Mouse (Mus musculus) embryonic facial prominence, embryonic 10.5 days (tissue): Measurements from ENCODE around the gene Rad21l. TPM values are rescaled to one million over a fixed set of nuclear protein-coding genes. Genes with fewer than 3 reads are reported as not detected.

Experiments
- DNase-seq: peaks from one replicate; pipeline ENCODE4 v3.0.0-alpha.2; 2017; ENCODE audit warnings: low spot score
- H3K27ac ChIP-seq: fragments of 300-500 bp; sonication (generic); replicated peaks from 2 replicates; pipeline ENCODE4 v1.5.1; 2016; ENCODE audit warnings: mild to moderate bottlenecking
- H3K27me3 ChIP-seq: fragments of 300-500 bp; sonication (generic); replicated peaks from 2 replicates; pipeline ENCODE4 v1.6.1; 2016; ENCODE audit warnings: low read depth, mild to moderate bottlenecking; ENCODE audit not compliant: poor library complexity, severe bottlenecking
- H3K36me3 ChIP-seq: fragments of 300-500 bp; sonication (generic); replicated peaks from 2 replicates; pipeline ENCODE4 v1.6.1; 2016; ENCODE audit warnings: mild to moderate bottlenecking, moderate library complexity
- H3K4me1 ChIP-seq: fragments of 300-500 bp; sonication (generic); 2 replicates; pipeline ENCODE4 v1.6.1; 2016
- H3K4me3 ChIP-seq: fragments of 300-500 bp; sonication (generic); 2 replicates; pipeline ENCODE4 v1.5.1; 2016; ENCODE audit warnings: mild to moderate bottlenecking, moderate library complexity
- H3K9me3 ChIP-seq: fragments of 300-500 bp; sonication (generic); 2 replicates; pipeline ENCODE4 v1.6.1; 2016; ENCODE audit warnings: mild to moderate bottlenecking
- WGBS: fragments of 180-500 bp; shearing (Covaris S2); methylation state at CpG from one replicate; pipeline ENCODE4 v1.1.7; 2016; 5-methylcytosine and 5-hydroxymethylcytosine counted together
- polyA plus RNA-seq: library from polyadenylated mRNA; unstranded; fragments of >200 nt; fragmentation: Nextera tagmentation; extraction: Ambion mirVana; gene quantifications from 2 replicates; pipeline ENCODE4 v1.2.1, GENCODE M21; 2016

Gene Rad21l
- not detected in 2 replicates for polyA plus RNA-seq

DNA sequence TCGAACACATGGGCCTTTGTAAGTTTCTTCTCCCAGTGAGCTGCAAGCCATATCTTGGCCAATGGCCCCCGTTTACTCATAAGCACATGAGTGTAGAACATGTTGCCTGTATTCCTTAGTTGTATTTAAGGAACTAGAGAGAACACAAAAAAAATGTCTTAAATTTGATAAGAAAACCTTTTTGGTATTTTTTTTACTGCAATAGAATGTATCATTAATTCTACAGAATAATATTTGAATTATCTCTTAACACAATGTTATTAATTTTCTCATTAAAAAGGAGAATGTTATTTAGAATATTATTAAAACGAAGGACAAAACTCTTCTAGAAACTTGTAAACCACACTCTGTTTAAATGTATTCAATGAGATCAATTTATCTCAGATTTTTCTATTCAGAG is at the start of gene Rad21l:
Gene Rad21l, minus strand, starts transcription at position 101 of the 400 bp plus-strand sequence.
- WGBS: 76% methylated on average over 3 of the region's 3 CpGs
- Histone ChIP-seq H3K27ac (no peak within 1 kb of the TSS), H3K4me3 (no peak within 1 kb of the TSS), H3K27me3 (peaks cover 17% of the 10 kb centered on the region), H3K36me3 (no peaks in the 10 kb centered on the region), H3K4me1 (peaks cover 4% of the 10 kb centered on the region; the same call in 1 of the 2 replicates), H3K9me3 (no peaks in the 10 kb centered on the region)
- DNase-seq: no peak

DNA sequence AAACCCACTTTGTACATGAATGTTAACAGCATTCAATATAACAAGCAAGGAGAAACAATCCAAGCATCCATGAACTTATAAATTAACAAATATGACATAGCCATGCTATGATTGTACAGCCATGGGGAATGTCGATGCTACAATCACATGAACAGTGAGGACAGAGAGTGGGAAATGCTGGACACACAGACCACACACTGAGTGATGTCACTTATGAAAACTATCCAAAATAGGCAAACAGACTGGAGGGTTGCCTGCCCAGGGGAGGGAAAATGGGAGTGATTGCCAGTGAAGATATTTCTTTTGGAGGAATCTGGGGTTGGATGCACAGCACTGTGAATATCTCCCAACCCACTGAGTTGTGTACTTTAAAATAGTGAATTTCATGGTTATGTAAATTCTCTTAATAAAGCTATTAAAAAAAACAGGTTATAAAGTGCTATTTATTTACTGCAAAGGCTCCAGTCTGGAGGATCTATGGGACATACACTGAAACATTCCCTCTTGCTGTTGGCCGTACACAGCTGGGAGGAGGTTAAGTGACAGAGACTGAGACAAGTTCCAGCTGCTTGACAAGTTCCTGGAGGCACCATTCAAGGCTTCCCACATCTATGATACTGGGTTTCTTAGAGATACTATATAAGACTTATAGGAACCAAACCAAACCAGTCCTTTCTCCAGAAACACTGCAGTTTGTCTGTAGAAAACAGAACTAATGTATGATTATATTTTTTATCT is 48.2 kb upstream of the Rad21l start:
- Histone ChIP-seq H3K27me3 (no peaks in the 10 kb centered on the region), H3K27ac (no peak overlapping the region), H3K4me1 (no peaks in the 10 kb centered on the region), H3K9me3 (no peaks in the 10 kb centered on the region), H3K4me3 (no peak overlapping the region), H3K36me3 (peaks cover 66% of the 10 kb centered on the region)
- no peak for DNase-seq
- whole genome bisulfite sequencing: 88% methylated on average over 2 of the region's 2 CpGs

DNA sequence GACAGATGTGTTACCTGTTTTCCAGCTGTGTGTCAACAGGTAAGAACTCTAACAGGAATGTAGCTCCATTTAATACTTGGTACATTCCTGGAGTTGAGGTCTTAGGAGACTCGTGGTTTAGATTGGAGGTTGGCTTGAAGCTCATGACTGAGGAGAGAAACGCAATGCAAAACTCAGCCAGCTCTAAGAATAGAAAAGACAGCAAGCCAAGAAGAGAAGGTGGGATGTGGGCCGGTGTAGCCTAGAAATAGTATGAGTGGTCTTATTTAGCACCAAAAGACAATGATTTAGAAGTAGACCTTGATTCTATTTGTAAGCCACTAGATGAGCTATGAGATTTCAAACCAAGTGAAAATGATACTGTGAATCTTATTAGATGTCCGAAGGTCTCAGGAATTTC is 47.2 kb upstream of the Rad21l start:
- H3K36me3 ChIP-seq: peaks cover 57% of the 10 kb centered on the region
- H3K4me1 ChIP-seq: no peaks in the 10 kb centered on the region
- H3K27me3 ChIP-seq: no peaks in the 10 kb centered on the region
- no peak overlapping the region for H3K27ac ChIP-seq
- H3K9me3 ChIP-seq: no peaks in the 10 kb centered on the region
- 90% methylated on average over 4 of the region's 4 CpGs for WGBS
- no peak overlapping the region for H3K4me3 ChIP-seq
- DNase-seq: no peak

DNA sequence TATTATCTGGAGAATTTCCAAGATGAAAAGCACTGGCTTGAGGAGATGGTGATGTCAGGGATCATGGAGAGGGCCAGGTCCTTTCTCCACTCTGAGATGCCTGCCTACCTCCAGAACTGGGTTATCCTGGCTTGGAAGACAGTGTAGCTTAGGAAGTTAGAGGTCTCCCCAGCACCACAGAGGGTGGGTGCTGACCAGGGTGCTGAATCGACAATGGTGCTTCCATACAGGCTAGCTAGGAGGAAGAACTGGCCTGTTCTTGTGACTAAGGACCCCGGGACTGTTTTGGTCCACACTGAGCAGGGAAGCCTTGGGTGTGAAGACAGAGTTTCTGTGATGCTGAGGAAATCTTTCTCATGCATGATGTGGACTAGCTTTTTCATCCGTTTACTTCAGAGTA is 44.3 kb upstream of the Rad21l start:
- Histone ChIP-seq H3K4me1 (peaks cover 8% of the 10 kb centered on the region; the same call in 1 of the 2 replicates), H3K27me3 (no peaks in the 10 kb centered on the region), H3K36me3 (peaks cover 28% of the 10 kb centered on the region), H3K27ac (no peak overlapping the region), H3K4me3 (no peak overlapping the region), H3K9me3 (no peaks in the 10 kb centered on the region)
- 40% methylated on average over 3 of the region's 3 CpGs for WGBS
- DNase-seq: peak; percentile 70

DNA sequence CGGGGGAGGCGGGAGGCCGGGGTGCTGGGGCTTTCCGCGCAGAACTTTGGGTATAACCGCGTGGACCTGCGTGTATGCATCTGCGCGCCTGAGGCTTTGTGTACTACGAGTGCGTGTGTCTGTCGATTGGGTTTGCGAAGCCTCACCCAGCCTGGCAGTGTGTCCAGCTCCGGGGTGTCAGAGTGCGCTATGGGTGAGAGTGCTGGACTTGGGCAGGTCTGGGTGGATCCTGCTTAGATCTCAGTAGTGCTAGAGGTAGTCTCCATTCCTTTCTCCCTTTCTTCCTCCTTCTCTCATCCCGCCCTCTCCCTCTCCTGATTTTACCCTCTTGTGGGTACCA is 34.5 kb upstream of the Rad21l start:
- no peaks in the 10 kb centered on the region for H3K9me3 ChIP-seq
- peaks cover 18% of the 10 kb centered on the region for H3K4me1 ChIP-seq
- no peak for DNase-seq
- peak overlapping the region; percentile 79 for H3K4me3 ChIP-seq
- H3K27ac ChIP-seq: peak overlapping the region; percentile 82
- H3K27me3 ChIP-seq: peaks cover 71% of the 10 kb centered on the region
- 4% methylated on average over 17 of the region's 17 CpGs for WGBS
- H3K36me3 ChIP-seq: no peaks in the 10 kb centered on the region; the same call in 1 of the 2 replicates

DNA sequence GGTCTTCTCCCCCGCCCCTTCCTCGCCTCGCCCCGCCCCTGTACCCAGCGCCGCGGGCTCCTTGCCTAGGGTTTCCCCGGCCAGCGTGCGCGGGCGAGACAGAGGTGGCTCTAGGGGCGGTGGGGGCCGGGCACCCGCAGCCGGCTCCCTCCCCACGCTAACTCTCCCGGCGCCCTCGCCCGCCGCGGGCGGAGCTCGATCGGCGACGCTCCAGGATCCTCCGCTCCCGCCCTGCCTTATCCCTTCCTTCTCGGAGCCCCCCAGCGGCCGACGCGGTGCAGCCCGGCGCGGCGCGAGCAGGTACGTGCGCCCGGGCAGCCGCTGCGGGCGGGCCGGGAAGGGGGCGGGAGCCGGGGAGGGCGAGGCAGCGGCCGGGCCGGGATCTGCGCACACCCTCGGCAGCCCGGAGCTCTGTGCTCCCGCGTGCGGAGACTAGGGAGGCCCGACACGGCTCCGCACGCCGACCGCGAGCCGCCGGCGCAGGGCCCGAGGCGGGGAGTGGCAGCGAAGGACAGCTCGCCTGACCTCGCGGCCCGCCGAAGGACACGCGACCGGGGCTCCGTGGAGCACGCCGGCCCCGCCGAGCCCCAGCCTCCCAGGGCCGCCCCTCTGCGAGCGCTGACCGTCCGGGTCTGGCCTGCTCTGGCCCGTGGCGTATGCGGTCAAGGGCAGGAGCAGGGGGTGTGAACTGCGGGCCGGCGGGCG is 34.0 kb upstream of the Rad21l start:
- peaks cover 71% of the 10 kb centered on the region for H3K27me3 ChIP-seq

DNA sequence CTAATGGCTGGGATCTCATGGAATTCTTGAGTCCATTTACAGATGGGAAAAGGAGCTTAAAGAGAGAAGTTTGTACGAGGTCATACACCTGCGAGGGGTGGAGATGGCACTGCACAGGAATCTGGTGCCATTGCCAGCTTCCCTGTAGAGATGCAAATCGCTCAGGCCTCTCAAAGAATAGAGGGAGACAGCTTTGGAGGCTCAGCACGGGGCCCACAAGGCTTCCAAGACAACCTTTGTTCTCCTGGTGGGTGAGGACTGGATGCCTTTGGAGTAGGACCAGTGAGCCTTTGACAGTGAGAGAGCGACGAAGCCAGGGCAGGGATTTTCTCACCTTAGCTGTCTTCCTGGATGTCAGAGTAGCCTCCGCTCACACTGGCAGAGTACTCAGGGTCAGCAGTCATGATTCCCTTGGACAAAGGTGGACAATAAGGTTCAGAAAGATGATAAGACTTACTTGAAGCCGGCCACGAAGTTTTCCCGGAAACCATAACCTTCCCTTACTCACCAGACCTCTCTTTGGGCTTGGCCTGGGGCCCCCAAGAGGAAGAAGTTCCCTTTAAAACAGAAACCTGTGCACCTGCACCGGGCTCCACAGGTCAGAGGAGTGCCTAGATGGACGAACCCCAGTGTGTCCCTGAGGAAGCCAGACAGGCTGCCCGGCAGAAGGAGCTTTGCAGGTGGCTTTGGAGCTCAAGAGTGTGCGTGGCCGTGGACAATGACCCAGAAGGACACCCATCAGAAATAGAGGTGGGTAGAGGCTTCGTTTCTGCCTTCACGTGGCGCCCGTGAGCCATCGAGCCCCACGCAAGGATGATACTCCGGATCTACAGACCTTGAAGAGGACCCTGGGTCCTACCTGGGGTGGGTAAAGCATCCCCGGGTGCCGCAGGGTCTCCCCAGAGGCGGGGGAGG is 33.2 kb upstream of the Rad21l start, which contains the start of gene Tmem74b:
Gene Tmem74b, plus strand, starts transcription at position 778 of the 915 bp plus-strand sequence.
- 3% methylated on average over 25 of the region's 25 CpGs for WGBS
- peaks cover 18% of the 10 kb centered on the region for H3K4me1 ChIP-seq
- H3K27ac ChIP-seq: peak within 1 kb of the TSS; percentile 82
- no peaks in the 10 kb centered on the region for H3K9me3 ChIP-seq
- peak; percentile 16 for DNase-seq
- peak within 1 kb of the TSS; percentile 79 for H3K4me3 ChIP-seq
- peaks cover 66% of the 10 kb centered on the region for H3K27me3 ChIP-seq
- no peaks in the 10 kb centered on the region; the same call in 1 of the 2 replicates for H3K36me3 ChIP-seq

More for the DNA sequence above, 34.0 kb upstream of the Rad21l start:
- Histone ChIP-seq H3K27ac (peak overlapping the region; percentile 82), H3K4me3 (peak overlapping the region; percentile 79), H3K9me3 (no peaks in the 10 kb centered on the region), H3K36me3 (no peaks in the 10 kb centered on the region; the same call in 1 of the 2 replicates), H3K4me1 (peaks cover 18% of the 10 kb centered on the region)
- peak; percentile 77 for DNase-seq
- under 1% methylated on average over 97 of the region's 97 CpGs for WGBS

DNA sequence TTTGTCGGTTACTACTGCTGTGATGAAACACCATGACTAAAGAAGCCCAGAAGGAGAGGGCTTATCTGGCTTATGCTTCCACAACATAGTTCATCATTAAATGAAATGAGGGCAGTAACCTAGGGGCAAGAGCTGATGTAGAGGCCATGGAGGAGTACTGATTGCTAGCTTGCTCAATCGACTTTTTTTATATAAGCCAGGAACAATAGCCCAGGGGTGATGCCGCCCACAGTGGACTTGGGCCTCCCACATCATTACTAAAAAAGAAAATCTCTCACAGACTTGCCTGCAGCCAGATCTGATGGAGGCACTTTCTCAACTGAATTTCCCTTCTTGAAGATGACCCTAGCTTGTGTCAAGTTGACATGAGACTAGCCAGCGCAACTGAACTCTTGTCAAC is 14.6 kb upstream of the Rad21l start:
- H3K36me3 ChIP-seq: no peaks in the 10 kb centered on the region
- no peak for DNase-seq
- H3K4me1 ChIP-seq: no peaks in the 10 kb centered on the region
- H3K27me3 ChIP-seq: 0 out of 2 replicates have a peak, but pooled peaks cover 4% of the 10 kb centered on the region
- no peak overlapping the region for H3K27ac ChIP-seq
- no peak overlapping the region for H3K4me3 ChIP-seq
- no peaks in the 10 kb centered on the region for H3K9me3 ChIP-seq
- 84% methylated on average over 4 of the region's 4 CpGs for WGBS

DNA sequence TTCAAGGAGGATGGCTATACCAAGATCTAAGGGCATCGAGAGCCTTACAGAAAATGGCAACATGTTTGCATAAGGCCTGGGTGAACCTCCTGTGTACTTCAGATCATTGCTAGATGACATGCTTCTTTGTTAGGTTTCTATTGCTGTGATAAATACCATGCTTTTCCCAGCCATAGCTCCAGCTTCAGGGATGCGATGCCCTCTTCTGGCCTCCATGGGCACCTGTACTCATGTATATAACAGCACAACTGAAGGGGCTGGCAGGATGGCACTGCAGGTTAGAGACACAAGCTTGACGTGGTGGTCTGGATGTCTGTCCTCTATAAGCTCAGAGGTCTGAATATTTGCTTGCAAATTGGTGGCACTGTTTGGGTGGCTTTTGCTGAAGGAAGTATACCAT is 14.0 kb upstream of the Rad21l start:
- 57% methylated on average over 3 of the region's 3 CpGs for WGBS
- Histone ChIP-seq H3K36me3 (no peaks in the 10 kb centered on the region), H3K9me3 (no peaks in the 10 kb centered on the region), H3K27me3 (0 out of 2 replicates have a peak, but pooled peaks cover 4% of the 10 kb centered on the region), H3K4me1 (no peaks in the 10 kb centered on the region), H3K4me3 (no peak overlapping the region), H3K27ac (no peak overlapping the region)
- DNase-seq: peak; percentile 38

DNA sequence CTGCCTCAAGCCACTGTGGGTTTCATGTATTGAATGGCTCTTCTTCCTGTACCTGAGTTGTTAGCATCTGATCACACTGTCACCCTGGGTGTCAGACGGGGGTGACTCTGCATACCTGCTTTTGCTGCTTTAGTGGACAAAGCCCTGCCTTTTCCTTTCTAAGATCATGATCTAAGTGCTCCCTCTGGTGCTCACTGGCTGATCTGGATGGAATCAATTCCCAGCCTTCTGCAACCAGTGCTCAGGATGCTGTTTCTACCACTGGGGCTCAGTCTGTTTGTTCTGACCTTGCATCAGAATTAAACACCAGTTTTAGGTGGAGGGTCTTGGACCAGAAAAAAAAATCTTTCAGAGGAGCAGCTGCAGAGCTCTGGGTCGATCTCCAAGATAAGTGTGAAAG is 7.9 kb upstream of the Rad21l start:
- Histone ChIP-seq H3K36me3 (no peaks in the 10 kb centered on the region), H3K9me3 (no peaks in the 10 kb centered on the region), H3K4me1 (no peaks in the 10 kb centered on the region), H3K4me3 (no peak overlapping the region), H3K27ac (no peak overlapping the region), H3K27me3 (0 out of 2 replicates have a peak, but pooled peaks cover 4% of the 10 kb centered on the region)
- 59% methylated on average over 2 of the region's 2 CpGs for WGBS
- no peak for DNase-seq

DNA sequence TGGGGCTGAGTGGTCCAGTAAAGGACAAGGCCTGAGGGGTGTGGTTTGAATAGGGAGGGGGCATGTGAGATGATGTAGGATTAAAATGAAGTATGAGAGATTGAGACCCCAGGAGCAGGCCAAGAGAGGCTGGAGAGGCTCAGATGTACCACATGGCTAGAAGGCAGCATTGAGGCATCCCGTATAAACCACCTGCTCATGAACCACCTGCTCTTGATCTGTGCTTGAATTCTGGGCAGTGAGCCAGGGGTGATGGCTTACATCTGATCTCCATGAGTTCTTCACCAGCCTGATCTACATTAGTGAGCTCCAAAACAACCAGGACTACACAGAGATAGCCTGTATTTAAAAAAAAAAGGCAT is 2.6 kb upstream of the Rad21l start:
- H3K27me3 ChIP-seq: peaks cover 17% of the 10 kb centered on the region
- peaks cover 4% of the 10 kb centered on the region; the same call in 1 of the 2 replicates for H3K4me1 ChIP-seq
- no peak overlapping the region for H3K27ac ChIP-seq
- H3K4me3 ChIP-seq: no peak overlapping the region
- H3K9me3 ChIP-seq: no peaks in the 10 kb centered on the region
- no peak for DNase-seq
- 77% methylated on average over 1 of the region's 1 CpGs for whole genome bisulfite sequencing
- H3K36me3 ChIP-seq: no peaks in the 10 kb centered on the region
